Mouse (Mus musculus) ovary, adult 18-20 months (tissue): Measurements from ENCODE around the gene Trim59.
"Not testable (repeated sequence)": the region's sequence is repeated elsewhere in the genome, so short reads cannot be mapped to it uniquely, and the experiment has no call there.

Experiments used
- DNase-seq: peaks from one replicate; pipeline ENCODE4 v3.0.0; 2022; ENCODE audit warnings: low spot score, mixed read lengths

Trim59 gene

DNA sequence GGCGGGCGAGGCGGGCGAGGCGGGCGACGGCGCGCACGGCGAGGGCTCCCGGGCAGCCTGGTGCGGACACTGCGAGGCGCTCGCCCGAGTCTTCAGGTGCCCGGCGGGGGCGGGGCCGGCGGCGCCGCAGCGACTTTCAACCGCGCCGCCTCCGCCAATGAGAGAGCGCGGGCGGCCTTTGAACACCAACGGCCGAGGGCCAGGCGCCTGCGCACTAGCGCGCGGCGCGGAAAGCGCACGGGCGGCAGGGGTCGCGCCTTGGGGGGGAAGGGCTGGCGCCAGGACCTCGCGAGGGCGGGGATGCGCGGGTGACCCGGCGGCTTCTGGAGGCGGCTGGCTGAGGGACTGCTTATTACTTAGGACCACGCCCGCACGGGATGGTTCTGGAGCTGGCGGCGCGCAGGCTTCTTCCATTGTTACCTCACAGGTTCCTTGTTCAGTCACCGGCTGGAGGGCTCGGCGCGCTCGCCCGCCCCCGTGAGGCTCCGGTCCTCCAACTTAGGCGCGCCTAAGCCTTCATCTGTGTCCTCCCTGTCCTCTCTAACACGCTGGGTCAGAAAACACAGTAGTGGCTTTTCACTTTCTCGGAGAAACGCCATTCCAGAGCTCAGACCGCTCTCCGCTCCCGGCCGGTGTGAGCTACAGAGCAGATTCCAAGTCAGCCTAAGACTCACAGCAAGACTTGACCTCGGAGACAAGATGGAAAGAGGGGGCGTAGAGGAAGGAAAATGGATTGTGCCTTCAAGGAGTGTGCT, at the start of gene Trim59:
Gene Trim59 (minus strand): TSS at position 111 of the 755 bp plus-strand sequence.
- DNase-seq: peak; percentile 86

DNA sequence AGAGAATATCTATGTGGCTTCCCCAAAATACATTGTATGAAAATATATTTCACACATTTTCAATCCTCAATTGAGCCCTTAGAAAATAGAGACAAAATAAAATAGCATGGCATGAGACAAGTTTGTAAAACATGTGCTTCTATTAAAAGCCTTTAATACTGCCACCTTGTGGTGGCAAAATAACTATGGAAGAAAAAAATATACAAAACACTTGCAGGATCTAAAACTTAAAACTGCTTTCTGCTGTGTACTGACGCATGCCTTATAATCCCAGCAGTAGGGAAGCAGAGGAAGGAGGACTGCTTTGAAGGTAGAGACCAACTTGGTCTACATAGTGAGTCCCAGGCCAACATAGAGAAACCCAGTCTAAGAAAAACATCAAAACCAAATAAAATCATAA, 19.4 kb upstream of the Trim59 start:
- DNase-seq: no peak

DNA sequence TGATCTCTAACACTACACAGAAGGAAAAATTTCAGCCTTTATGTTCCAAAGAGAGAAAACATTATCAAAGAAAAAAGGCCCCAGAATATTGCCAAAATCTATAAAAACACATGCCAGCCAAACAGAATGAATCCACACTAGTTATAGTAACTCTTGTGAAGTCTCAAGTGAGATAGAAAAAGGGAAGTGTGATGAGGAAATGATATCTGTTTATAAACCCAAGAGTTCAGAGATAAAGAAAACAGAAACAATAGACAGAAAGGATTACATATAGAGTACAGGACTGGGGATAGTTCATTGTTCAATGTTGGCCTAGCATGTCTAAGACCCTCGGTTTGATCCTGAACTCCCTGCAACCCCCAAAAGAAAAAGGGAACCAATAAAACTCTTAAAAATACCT, 18.2 kb upstream of the Trim59 start:
- no peak for DNase-seq

DNA sequence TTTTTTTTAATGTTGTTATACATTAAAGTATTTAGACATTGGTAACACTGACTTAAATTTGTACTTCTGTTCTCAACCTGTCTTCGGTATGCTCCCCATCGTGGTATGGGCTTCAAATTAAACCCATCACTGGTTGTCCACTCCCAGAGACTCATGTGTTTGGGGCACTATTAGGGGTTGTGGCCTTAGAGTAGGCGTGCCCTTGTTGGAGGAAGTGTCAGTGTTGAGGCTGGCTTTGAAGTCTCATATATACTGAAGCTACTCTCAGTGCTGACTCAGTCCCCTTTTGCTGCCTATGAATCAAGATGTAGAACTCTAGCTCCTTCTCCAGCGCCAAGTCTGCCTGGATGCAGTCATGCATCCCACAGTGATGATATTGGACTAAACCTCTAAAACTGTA, 16.1 kb upstream of the Trim59 start:
- DNase-seq: no peak

DNA sequence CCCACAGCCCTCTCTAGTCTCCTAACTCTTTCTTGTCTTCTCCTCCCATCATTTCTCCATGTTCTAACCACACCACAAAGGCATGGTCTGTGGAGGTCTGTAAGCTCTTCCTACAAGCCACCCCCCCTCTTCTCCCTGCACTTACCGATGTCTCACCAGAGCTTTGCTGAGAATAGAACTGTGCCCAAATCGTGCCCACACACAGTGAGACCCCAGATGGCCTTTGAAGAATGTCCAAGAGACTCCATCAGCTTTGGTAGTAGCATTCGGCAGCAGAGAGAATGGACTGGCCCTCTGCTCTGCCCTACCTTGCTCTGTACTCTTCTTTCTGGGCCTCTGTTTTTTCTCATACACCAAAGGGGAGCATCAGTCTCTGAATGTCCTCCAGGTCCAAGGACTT, 11.3 kb upstream of the Trim59 start:
- DNase-seq: no peak

DNA sequence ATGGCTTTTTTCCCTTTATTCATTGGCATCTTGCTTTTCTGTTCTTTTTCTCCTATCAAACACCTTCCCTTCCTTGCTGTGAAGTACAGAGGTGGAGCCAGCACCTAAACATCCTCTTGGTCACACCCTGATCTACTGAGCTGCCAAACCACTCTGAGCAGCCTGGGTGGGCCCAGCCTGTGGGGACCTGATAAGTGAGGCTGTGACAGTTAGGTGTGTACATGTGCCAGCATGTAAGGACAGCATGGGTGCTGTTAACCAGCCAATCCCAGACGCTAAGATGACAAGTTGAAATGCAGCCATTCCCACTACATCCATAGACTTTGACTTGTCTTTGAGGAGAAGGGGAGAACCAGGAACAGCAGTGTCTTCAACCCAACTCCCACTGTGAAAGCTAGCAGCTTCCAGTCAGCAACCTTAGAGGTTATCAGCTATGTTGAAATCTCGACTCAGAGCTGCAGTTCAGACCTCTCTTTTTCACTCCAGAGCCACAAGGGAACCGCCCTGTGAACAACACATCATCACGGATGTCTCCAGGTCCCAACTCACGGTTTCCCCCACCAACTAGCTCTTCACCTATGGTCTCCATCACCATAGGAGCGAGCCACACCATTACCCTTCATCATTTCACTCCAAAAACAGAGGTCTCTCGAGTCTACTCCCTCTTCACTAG, 10.3 kb upstream of the Trim59 start:
- no peak for DNase-seq

DNA sequence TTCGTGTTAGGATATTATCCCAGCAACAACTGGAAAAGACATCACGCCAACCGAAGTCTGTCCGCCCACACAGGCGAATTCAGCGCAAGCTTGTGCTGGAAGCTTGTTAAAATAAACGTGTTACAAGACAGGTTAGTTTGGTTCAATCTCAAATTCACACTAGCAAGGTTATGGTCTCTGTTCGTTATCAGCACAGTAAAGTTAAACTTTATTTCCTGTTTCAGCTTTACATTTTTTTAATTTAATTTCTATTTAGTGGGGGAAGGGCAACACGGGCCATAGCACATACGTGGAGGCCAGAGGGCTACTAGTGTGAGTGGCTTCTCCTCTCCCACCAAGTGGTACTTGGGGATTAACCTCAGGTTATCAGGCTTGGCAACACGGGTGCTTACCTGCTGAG, 7.3 kb upstream of the Trim59 start:
- DNase-seq: no peak

DNA sequence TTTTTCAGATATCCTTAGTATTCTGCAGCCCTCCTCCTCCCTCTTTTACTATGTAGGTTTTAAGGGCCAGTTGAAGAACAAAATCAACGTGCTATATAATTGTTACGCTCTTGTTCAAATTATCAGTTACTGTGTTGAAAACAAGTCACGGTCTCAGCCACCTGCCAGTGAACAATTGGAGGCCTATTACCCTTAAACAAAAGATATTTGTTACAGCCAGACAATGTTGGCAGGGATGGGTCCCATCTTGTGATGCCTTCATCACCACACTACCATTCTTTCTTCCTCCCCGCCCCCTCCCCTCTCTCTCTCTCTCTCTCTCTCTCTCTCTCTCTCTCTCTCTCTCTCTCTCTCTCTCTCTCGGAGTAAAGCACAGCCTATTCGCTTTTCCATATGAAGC, 4.5 kb upstream of the Trim59 start:
- no peak for DNase-seq

DNA sequence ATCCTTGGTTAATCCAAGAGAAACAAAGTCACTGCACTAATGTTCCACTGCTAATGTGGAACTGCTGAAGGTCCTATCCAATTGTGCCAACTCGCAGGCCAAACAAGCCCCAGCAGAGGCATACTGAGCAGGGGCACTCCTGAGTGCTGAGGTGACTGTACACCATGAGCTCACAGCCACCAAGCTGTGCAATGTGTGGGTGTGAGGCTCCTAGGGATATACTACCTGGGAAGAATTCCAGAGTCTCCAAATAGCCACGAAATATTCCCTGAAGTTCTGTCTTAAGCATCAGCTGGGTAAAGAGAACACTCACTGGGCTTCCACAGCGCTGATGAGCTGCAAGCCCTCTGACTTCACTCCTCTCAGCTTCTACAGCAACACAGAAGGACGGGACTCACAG, 3.1 kb upstream of the Trim59 start:
- DNase-seq: no peak

DNA sequence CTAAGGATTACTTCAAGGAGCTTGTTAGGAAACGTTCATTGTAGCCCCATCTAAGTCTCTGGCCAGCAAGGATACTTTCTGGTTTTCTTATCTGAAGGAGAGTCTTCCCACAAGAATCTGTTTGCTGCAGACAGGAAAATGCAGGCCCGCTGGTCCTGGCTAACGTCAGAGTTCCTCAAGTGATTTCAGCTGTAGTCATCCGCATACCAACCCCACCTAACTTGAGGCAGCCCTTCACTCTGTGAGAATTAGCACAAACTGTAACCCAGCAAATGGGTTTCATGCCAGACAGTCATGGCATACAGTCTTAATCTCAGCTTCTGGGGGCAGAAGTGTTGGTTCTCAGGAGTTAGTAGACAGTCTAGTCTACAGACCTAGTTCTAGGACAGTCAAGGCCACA, 2.0 kb upstream of the Trim59 start:
- DNase-seq: no peak

DNA sequence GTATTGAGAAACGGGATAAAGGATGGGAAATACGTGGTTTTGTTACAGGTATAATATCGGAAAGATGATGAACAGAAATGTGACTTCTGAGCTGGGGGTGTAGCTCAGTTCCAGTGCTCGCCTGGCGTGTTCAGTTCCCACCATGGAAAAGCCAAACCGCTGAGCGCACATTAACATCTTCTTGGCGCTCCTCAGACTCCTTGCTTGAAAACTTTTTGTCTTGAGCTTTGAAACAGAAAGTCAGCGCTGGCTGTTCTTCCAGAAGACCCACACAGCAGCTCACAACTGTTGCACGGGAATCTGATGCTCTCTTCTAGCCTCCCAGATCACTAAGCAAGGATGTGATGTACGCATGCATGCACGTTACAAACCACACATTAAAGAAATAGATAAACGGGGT, 1.2 kb upstream of the Trim59 start:
- DNase-seq: no peak

DNA sequence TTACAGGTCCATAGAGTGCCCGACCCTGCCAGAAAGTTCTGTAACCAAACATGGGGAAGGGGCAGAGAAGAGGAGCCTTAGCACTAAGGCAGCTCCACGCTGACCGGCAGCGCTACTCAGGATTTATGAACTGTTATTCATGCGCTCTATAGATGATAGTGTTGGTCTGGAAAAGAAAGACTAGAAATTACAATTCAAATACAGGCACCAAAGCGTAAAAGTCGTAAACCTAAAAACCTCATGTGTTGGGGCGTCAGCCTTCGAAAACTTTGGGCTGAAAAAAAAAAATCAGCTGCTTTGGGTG, 797 bp upstream of the Trim59 start:
- DNase-seq: no peak

DNA sequence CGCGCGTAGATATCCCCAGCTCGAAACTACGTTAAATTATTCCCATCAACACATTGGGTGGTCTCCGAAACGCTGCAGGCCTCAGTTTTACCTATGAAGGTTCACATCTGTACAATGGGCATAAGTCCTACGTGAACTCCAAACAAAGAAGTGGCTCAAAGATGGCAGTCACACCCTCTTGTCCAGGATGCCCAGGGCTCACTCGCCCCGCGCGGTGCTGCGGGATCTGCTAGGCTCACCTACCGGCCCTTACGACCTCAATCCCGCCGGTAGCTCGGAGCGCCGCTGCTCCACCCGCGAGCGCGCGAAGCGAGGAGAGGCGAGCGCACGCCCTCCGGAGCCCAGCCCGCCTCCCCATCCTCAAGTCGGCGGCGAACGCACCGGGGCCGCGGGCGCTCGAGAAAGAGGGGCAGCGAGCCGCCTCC, 376 bp downstream of the Trim59 start:
- DNase-seq: peak; percentile 6

DNA sequence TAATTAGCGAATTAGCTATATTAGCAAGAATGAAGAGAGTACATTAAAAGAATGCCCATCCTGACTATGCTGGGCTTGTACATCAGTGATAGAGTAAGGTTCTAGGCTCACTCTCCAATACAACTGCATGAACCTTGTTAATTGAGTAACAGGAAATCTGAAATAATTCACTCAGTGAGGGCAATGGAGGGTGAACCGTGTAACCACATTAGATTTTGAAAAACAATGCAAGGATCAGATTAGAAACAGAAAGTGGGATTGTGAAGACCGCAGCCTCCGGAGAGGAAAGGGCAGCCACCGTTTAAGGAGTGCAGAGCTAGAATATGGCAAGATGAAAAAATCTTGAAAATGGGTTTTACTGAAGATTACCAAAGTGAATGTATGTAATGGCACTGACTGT, 3.3 kb downstream of the Trim59 start:
- no peak for DNase-seq

DNA sequence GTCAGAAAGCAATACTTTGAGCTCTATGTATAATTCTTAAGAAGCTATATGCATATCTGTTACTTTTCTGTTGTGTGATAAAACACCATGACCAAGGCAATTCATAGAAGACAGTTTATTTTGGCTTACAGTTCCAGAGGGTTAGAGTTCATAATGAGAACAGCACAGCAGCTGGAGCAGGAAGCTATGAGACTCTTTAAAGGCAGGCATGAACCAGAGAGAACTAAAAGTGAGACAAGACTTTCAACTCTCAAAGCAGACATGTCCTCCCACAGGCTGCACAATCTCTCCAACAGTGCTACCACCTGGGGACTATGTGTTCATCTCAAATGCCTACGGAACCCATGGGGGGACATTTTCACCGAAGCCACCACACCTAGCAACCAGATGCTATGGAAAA, 4.5 kb downstream of the Trim59 start:
- DNase-seq: no peak

DNA sequence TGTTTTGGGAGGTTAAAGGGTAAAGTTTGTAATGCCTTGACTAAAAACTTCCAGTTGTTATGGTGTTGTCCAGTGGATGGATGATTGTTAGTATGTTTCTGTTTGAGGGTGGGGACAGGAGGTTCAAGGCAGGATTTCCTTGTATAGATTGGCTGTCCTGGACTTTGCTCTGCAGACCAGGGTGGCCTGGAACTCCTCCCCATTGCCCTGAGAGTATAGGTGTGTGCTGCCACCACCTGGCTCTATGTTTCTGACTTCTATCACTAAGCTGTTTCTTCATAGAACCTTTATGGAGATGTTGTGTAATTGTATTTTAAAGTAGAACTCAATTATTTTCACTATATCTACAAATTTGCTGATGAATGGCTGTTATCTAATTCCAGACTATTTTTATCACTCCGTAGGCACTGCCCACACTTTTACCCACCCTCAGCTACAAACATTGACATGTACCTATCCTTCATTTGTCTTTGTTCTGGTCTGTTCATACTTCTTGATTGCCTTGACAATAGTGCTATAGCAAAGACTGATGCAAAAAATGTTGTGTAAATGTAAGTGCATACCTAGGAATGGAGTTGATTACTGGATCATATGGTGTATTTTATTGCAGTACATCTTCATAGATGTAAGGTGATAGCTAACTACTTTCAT, 18.3 kb downstream of the Trim59 start:
- DNase-seq: no peak

DNA sequence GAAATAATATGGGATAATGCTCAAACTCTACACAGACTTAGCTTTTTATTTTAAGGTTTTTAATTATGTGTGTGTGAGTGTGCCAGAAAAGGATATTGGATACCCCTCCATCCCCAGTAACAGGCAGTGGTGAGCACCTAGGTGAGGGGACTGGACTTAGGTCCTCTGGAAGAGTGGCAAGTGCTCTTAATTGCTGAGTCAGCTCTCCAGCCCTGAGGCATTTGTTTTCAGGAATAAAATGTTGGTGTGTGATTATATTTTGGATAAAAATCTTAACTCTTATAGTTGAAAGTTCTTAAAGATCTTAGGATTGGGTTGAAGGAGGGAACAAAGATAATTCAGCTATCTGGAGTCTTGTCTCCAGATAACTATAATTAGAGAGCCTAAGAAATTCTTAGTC, 23.8 kb downstream of the Trim59 start:
- DNase-seq: no peak

DNA sequence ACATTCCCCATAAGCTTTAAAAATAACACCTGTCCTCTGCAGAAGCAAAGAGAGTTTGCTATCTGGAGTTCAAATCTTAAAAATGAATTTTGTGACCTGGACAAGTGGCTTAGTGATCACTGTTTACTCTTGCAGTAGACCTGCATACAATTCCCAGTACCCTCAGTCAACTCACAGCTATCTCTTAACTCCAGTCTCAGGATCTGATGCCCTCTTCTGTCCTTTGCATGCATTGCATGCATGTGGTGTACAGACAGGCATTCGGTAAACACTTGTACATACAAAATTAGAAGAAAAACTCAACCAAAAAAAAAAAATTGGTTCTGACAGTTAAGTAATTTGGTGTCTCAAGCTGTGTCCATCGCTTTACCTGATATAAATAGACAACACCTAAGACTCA, 24.3 kb downstream of the Trim59 start:
- no peak for DNase-seq

DNA sequence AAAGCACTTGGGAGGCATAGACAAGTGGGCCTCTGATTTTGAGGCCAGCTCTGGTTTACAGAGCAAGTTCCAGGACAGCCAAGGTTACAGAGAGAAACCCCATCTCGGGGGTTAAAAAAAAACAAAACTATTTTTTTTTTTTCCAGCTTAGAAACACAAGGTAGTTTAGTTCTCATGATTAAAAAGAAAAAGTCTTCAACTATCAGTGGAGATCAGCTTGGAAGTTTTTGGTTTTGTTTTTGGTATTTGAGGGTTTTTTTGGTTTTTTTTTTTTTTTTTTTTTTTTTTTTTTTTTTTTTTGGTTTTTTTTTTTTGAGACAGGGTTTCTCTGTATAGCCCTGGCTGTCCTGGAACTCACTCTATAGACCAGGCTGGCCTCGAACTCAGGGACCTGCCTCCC, 25.9 kb downstream of the Trim59 start:
- not testable (repeated sequence) for DNase-seq

DNA sequence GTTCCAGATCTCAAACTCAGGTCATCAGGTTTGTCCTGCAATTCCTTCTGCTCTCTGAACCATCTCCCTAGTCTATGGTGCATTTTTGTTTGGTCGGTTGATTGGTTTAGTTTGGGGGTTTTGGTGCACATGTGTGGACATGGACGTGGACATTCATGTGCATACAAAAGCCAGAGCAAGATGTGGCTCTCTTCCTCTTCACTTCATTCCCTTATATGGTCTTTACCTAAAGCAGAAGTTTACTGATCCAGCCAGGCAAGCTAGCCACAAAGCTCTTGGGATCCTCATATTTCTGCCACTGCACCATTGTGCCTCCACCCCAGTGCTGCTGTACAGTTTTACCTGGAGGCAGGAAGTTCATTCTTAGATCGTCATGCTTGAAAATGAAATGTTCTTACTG, 27.4 kb downstream of the Trim59 start:
- no peak for DNase-seq

DNA sequence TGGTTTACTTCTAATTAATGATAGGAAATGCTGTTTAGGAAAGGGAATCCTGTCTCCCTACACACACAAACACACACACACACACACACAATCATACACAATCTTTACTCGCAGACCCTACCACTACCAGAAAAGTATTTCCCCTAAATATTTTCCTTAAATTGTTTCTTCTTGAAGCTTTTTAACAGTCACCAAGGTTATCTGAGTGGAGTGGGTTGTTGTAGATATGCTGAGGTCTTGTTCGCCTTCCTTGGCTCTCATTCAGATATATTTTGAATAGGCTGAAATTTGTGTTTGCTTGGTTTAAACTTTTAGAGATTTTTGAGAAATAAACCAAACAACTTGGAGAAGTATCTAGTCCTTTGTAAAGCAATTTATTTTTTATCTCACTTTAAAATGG, 35.7 kb downstream of the Trim59 start:
- no peak for DNase-seq

DNA sequence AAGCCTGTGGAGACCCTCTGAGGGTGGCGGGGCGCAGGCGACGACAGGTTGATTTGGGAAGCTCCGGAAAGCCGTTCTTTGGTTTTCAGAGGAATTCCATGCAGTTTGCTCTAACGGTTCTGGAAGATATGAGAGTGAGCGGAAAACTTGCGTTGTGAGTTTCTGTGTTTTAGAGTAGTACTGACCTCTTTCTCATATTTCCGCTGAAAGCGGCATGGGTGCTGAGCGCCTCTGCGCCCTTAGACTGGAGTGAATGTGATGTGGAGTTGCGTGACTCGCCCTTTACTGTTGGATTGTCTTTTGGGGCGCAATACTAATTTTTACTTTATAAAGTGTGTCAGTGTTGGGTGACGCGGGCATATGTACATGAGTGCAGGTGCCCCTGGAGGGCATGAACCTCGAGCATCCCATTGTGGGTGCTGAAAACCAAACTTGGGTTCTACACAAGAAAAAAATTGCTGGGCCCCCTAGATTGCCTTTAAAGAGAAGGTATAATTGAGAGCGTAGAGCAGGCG, 38.3 kb downstream of the Trim59 start:
- DNase-seq: no peak
